ENCODE assay signal across 16 mouse cellular contexts in the genomic region with DNA sequence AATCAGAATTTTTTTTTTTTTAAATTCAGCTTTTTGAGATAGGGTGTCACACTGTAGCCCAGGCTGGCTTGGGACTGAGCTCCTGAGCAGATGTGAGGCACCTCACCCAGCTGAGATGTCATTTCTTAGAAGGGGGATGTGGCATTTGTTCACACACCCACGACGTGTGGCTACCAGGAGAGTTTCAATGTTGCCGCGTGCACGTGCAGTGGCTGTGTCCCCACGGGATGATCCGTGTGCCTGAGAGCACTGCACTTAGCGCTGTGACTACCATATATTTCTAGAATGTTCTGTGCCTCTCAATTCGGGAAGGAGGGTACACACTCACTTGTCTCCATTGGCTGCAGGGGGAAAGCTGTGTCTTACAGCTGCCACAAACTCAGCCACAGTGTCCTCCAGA. TPM values are rescaled to one million over a fixed set of nuclear protein-coding genes. Genes with fewer than 3 reads are reported as not detected.
"Had no signal": no experiment of that assay in that cellular context is flagged by ENCODE, and none has a peak within 500 bp of the region (broad histone marks: within the 10 kb centered on the region; RNA-seq: fewer than 3 reads in every experiment).

No protein-coding gene starts in this region.

- DNase-seq: kidney, adult 8-10 months; kidney, postnatal 25 days; lung, embryonic 14.5 days; lung, postnatal 10 days; midbrain, embryonic 14.5 days; right cerebral cortex, postnatal 4 days had no signal

- H3K27ac ChIP-seq: left cerebral cortex, adult 2 months; limb, embryonic 15.5 days; liver, embryonic 15.5 days; macrophage had no signal

- H3K27me3 ChIP-seq: limb, embryonic 15.5 days had no signal

- H3K4me2 ChIP-seq: limb, embryonic 15.5 days; lung, embryonic 14.5 days had no signal

- H3K9ac ChIP-seq: limb, embryonic 15.5 days; liver, embryonic 15.5 days; lung, embryonic 14.5 days had no signal

- ATAC-seq: intestine, postnatal 0 days had no signal

- H3K4me3 ChIP-seq: left cerebral cortex, adult 2 months; limb, embryonic 15.5 days; liver, embryonic 15.5 days; myocyte had no signal

- H3K9me3 ChIP-seq: limb, embryonic 15.5 days had no signal

RNA-seq across cellular contexts. Expression of gene Cyba, which starts 3.4 kb away (rescaled TPM):
- polyA plus RNA-seq: myocyte had no signal

RNA-seq across cellular contexts. Expression of gene Il17c, which starts 14.3 kb away (rescaled TPM):
- polyA plus RNA-seq: intestine, postnatal 0 days; kidney, embryonic 16.5 days; limb, embryonic 11.5 days; liver, embryonic 15.5 days; lung, embryonic 14.5 days; macrophage; midbrain, embryonic 14.5 days; myocyte; stomach, embryonic 16.5 days had no signal

RNA-seq across cellular contexts. Expression of gene Snai3, which starts 24.4 kb away (rescaled TPM):
- polyA plus RNA-seq: limb, embryonic 11.5 days; macrophage; midbrain, embryonic 14.5 days; neural tube, embryonic 11.5 days had no signal
